Mouse (Mus musculus): ENCODE measurements around the gene Bcat1. TPM values are rescaled to one million over a fixed set of nuclear protein-coding genes. Genes with fewer than 3 reads are reported as not detected.
A peak's percentile ranks its signal among the peaks of the same experiment; 100 is the strongest.

Gene Bcat1
- polyA plus RNA-seq, 1 experiment: 141 TPM

- H3K27ac ChIP-seq (ENCODE audit: insufficient read depth, low read length): no peak overlapping the region
- no peaks in the 10 kb centered on the region for H3K27me3 ChIP-seq (ENCODE audit: control insufficient read depth, insufficient read depth, low read length, poor library complexity, severe bottlenecking)
- no peaks in the 10 kb centered on the region for H3K9me3 ChIP-seq (replicated peaks; ENCODE audit: control insufficient read depth, insufficient read depth, low read length, poor library complexity, severe bottlenecking)
- TF ChIP-seq POLR2A (IDR thresholded peaks at IDR 0.05; ENCODE audit: insufficient read depth, low read length): no peak
- TF ChIP-seq EP300 (IDR thresholded peaks at IDR 0.05; ENCODE audit: insufficient read depth, low read depth, low read length): no peak
- TF ChIP-seq CTCF (IDR thresholded peaks at IDR 0.05; ENCODE audit: low read depth, low read length): no peak
- H3K9ac ChIP-seq (ENCODE audit: low read depth, poor library complexity, severe bottlenecking): no peak overlapping the region
- no peak overlapping the region for H3K4me3 ChIP-seq (ENCODE audit: low read depth, low read length)
- H3K36me3 ChIP-seq (ENCODE audit: control insufficient read depth, insufficient read depth, low read length, poor library complexity, severe bottlenecking): no peaks in the 10 kb centered on the region
- H3K4me1 ChIP-seq (ENCODE audit: control insufficient read depth, insufficient read depth, low read length): peaks cover 2% of the 10 kb centered on the region
Observed at GRCm38 (mm10) chr6:145114561-145114960, 38.6 kb upstream of the Bcat1 start.

- H3K36me3 ChIP-seq (ENCODE audit: control insufficient read depth, insufficient read depth, low read length, poor library complexity, severe bottlenecking): no peaks in the 10 kb centered on the region
- H3K9ac ChIP-seq (ENCODE audit: low read depth, poor library complexity, severe bottlenecking): no peak overlapping the region
- H3K27me3 ChIP-seq (ENCODE audit: control insufficient read depth, insufficient read depth, low read length, poor library complexity, severe bottlenecking): no peaks in the 10 kb centered on the region
- H3K27ac ChIP-seq (ENCODE audit: insufficient read depth, low read length): no peak overlapping the region
- no peak overlapping the region for H3K4me3 ChIP-seq (ENCODE audit: low read depth, low read length)
- H3K4me1 ChIP-seq (ENCODE audit: control insufficient read depth, insufficient read depth, low read length): peaks cover 2% of the 10 kb centered on the region
- H3K9me3 ChIP-seq (replicated peaks; ENCODE audit: control insufficient read depth, insufficient read depth, low read length, poor library complexity, severe bottlenecking): no peaks in the 10 kb centered on the region
- TF ChIP-seq CTCF (IDR thresholded peaks at IDR 0.05; ENCODE audit: low read depth, low read length): no peak
- TF ChIP-seq POLR2A (IDR thresholded peaks at IDR 0.05; ENCODE audit: insufficient read depth, low read length): no peak
- TF ChIP-seq EP300 (IDR thresholded peaks at IDR 0.05; ENCODE audit: insufficient read depth, low read depth, low read length): no peak
Observed at GRCm38 (mm10) chr6:145112865-145113264, 36.9 kb upstream of the Bcat1 start.

GRCm38 (mm10) chr6:145110786-145111185, 34.8 kb upstream of the Bcat1 start:
- Histone ChIP-seq H3K9me3 (replicated peaks; ENCODE audit: control insufficient read depth, insufficient read depth, low read length, poor library complexity, severe bottlenecking) (no peaks in the 10 kb centered on the region), H3K36me3 (ENCODE audit: control insufficient read depth, insufficient read depth, low read length, poor library complexity, severe bottlenecking) (no peaks in the 10 kb centered on the region), H3K27ac (ENCODE audit: insufficient read depth, low read length) (no peak overlapping the region), H3K9ac (ENCODE audit: low read depth, poor library complexity, severe bottlenecking) (no peak overlapping the region), H3K4me3 (ENCODE audit: low read depth, low read length) (no peak overlapping the region), H3K4me1 (ENCODE audit: control insufficient read depth, insufficient read depth, low read length) (no peaks in the 10 kb centered on the region), H3K27me3 (ENCODE audit: control insufficient read depth, insufficient read depth, low read length, poor library complexity, severe bottlenecking) (no peaks in the 10 kb centered on the region)
- TF ChIP-seq CTCF (IDR thresholded peaks at IDR 0.05; ENCODE audit: low read depth, low read length) (no peak), POLR2A (IDR thresholded peaks at IDR 0.05; ENCODE audit: insufficient read depth, low read length) (no peak), EP300 (IDR thresholded peaks at IDR 0.05; ENCODE audit: insufficient read depth, low read depth, low read length) (no peak)

GRCm38 (mm10) chr6:145106163-145106842, 30.3 kb upstream of the Bcat1 start:
- H3K27ac ChIP-seq (ENCODE audit: insufficient read depth, low read length): peak overlapping the region; percentile 33; the same call in 1 of the 2 replicates
- TF ChIP-seq CTCF (IDR thresholded peaks at IDR 0.05; ENCODE audit: low read depth, low read length) (no peak), EP300 (IDR thresholded peaks at IDR 0.05; ENCODE audit: insufficient read depth, low read depth, low read length) (0 out of 2 replicates have a peak, but pooled peaks have one; percentile 34)

GRCm38 (mm10) chr6:145105439-145105838, 29.5 kb upstream of the Bcat1 start:
- Histone ChIP-seq H3K4me1 (ENCODE audit: control insufficient read depth, insufficient read depth, low read length) (no peaks in the 10 kb centered on the region), H3K36me3 (ENCODE audit: control insufficient read depth, insufficient read depth, low read length, poor library complexity, severe bottlenecking) (no peaks in the 10 kb centered on the region), H3K27ac (ENCODE audit: insufficient read depth, low read length) (no peak overlapping the region), H3K9me3 (replicated peaks; ENCODE audit: control insufficient read depth, insufficient read depth, low read length, poor library complexity, severe bottlenecking) (no peaks in the 10 kb centered on the region), H3K4me3 (ENCODE audit: low read depth, low read length) (peak overlapping the region; percentile 7; the same call in 1 of the 2 replicates), H3K9ac (ENCODE audit: low read depth, poor library complexity, severe bottlenecking) (0 out of 2 replicates have a peak overlapping the region, but pooled peaks have one; percentile 2), H3K27me3 (ENCODE audit: control insufficient read depth, insufficient read depth, low read length, poor library complexity, severe bottlenecking) (no peaks in the 10 kb centered on the region)
- TF ChIP-seq EP300 (IDR thresholded peaks at IDR 0.05; ENCODE audit: insufficient read depth, low read depth, low read length) (no peak), CTCF (IDR thresholded peaks at IDR 0.05; ENCODE audit: low read depth, low read length) (no peak), POLR2A (IDR thresholded peaks at IDR 0.05; ENCODE audit: insufficient read depth, low read length) (no peak)

More at GRCm38 (mm10) chr6:145106163-145106842, 30.3 kb upstream of the Bcat1 start:
- Histone ChIP-seq H3K4me1 (ENCODE audit: control insufficient read depth, insufficient read depth, low read length) (no peaks in the 10 kb centered on the region), H3K4me3 (ENCODE audit: low read depth, low read length) (no peak overlapping the region), H3K36me3 (ENCODE audit: control insufficient read depth, insufficient read depth, low read length, poor library complexity, severe bottlenecking) (no peaks in the 10 kb centered on the region), H3K9ac (ENCODE audit: low read depth, poor library complexity, severe bottlenecking) (no peak overlapping the region), H3K9me3 (replicated peaks; ENCODE audit: control insufficient read depth, insufficient read depth, low read length, poor library complexity, severe bottlenecking) (no peaks in the 10 kb centered on the region), H3K27me3 (ENCODE audit: control insufficient read depth, insufficient read depth, low read length, poor library complexity, severe bottlenecking) (no peaks in the 10 kb centered on the region)

GRCm38 (mm10) chr6:145104241-145104939, 28.4 kb upstream of the Bcat1 start:
- Histone ChIP-seq H3K9me3 (replicated peaks; ENCODE audit: control insufficient read depth, insufficient read depth, low read length, poor library complexity, severe bottlenecking) (no peaks in the 10 kb centered on the region), H3K4me3 (ENCODE audit: low read depth, low read length) (no peak overlapping the region), H3K36me3 (ENCODE audit: control insufficient read depth, insufficient read depth, low read length, poor library complexity, severe bottlenecking) (no peaks in the 10 kb centered on the region), H3K27ac (ENCODE audit: insufficient read depth, low read length) (no peak overlapping the region), H3K27me3 (ENCODE audit: control insufficient read depth, insufficient read depth, low read length, poor library complexity, severe bottlenecking) (no peaks in the 10 kb centered on the region), H3K9ac (ENCODE audit: low read depth, poor library complexity, severe bottlenecking) (no peak overlapping the region), H3K4me1 (ENCODE audit: control insufficient read depth, insufficient read depth, low read length) (no peaks in the 10 kb centered on the region)
- TF ChIP-seq CTCF (IDR thresholded peaks at IDR 0.05; ENCODE audit: low read depth, low read length): no peak
- no peak for TF ChIP-seq POLR2A (IDR thresholded peaks at IDR 0.05; ENCODE audit: insufficient read depth, low read length)
- TF ChIP-seq EP300 (IDR thresholded peaks at IDR 0.05; ENCODE audit: insufficient read depth, low read depth, low read length): no peak

Measured in ES-Bruce4 (cell line).